Comparison of ENCODE assay signal across 15 mouse cellular contexts in genomic region chr2:147944171-147945040, GRCm38 (mm10).
"Had no signal": no experiment of that assay in that cellular context is flagged by ENCODE, and none has a peak within 500 bp of the region (broad histone marks: within the 10 kb centered on the region; RNA-seq: fewer than 3 reads in every experiment).

No protein-coding gene starts in this region.

- H3K27ac ChIP-seq: midbrain, embryonic 10.5 days; midbrain, embryonic 12.5 days; neural tube, embryonic 12.5 days; stomach, embryonic 15.5 days; stomach, postnatal 0 days had no signal

- H3K27me3 ChIP-seq: midbrain, embryonic 12.5 days; neural tube, embryonic 12.5 days; stomach, embryonic 15.5 days had no signal

- H3K4me1 ChIP-seq: midbrain, embryonic 12.5 days; neural tube, embryonic 12.5 days had no signal

- H3K36me3 ChIP-seq: midbrain, embryonic 12.5 days; neural tube, embryonic 12.5 days; stomach, embryonic 15.5 days had no signal

- H3K4me3 ChIP-seq: midbrain, embryonic 10.5 days; midbrain, embryonic 12.5 days; neural tube, embryonic 12.5 days; stomach, embryonic 15.5 days had no signal

- H3K9ac ChIP-seq: lung, embryonic 14.5 days; midbrain, embryonic 12.5 days; neural tube, embryonic 12.5 days; stomach, embryonic 15.5 days had no signal

- ATAC-seq: midbrain, embryonic 16.5 days had no signal

- DNase-seq: lung, adult 18-20 months; lung, embryonic 14.5 days; lung, postnatal 10 days; lung, postnatal 4 days; midbrain, embryonic 14.5 days; right cerebral cortex, postnatal 14 days; thymus, adult 2 months; thymus, postnatal 25 days; thymus, postnatal 4 days had no signal

- H3K9me3 ChIP-seq: midbrain, embryonic 10.5 days; midbrain, embryonic 12.5 days; neural tube, embryonic 12.5 days; stomach, embryonic 15.5 days had no signal

- H3K4me2 ChIP-seq: lung, embryonic 14.5 days; midbrain, embryonic 12.5 days; neural tube, embryonic 12.5 days; stomach, embryonic 15.5 days had no signal
